Mouse (Mus musculus) heart, postnatal 10 days (tissue): ENCODE measurements around the gene Ulk4. TPM values are rescaled to one million over a fixed set of nuclear protein-coding genes. Genes with fewer than 3 reads are reported as not detected.

ENCODE experiments used
- DNase-seq, 2 experiments: peaks; one replicate each; pipeline ENCODE4 v3.0.0; 2021
- intact Hi-C: fragments of 180-260 bp; cut with DNase I; formaldehyde crosslinking; loops from one replicate; pipeline ENCODE4 v1.15.1; 2025
- total RNA-seq, 2 experiments: library from RNA; stranded (reverse); gene quantifications; 2 replicates each; pipeline ENCODE4 v1.2.3; 2021

Ulk4 gene
- total RNA-seq, 2 experiments from 2014 or later: 0.74 to 1.4 TPM

- no peak for DNase-seq
- intact Hi-C loops: no loop called here
Measured at GRCm38 (mm10) chr9:121271149-121271548, 5.8 kb downstream of the Ulk4 start.

DNA sequence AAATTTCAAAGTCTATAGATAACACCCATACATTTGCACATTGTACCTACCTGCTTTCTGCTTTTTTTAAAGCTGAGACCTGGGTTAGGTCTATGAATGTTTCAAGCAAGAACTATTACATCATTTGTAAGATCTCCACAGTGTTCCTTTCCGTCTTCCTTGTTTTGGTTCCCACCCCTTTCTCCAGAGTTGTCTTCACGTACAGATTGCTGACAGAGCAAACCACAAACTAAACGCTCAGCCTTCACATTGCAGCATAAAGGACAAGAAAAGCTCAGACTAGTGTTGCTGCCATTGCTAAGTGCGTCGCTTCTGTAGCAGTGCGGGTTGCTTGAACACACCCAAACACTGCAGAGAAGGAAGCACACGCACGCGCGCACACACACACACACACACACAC, 11.7 kb downstream of the Ulk4 start:
- intact Hi-C loops: no loop called here
- DNase-seq: no peak

GRCm38 (mm10) chr9:121257106-121257505, 19.9 kb downstream of the Ulk4 start:
- intact Hi-C loops: no loop called here
- DNase-seq: no peak

GRCm38 (mm10) chr9:121254761-121255160, 22.2 kb downstream of the Ulk4 start:
- intact Hi-C loops: no loop called here

DNA sequence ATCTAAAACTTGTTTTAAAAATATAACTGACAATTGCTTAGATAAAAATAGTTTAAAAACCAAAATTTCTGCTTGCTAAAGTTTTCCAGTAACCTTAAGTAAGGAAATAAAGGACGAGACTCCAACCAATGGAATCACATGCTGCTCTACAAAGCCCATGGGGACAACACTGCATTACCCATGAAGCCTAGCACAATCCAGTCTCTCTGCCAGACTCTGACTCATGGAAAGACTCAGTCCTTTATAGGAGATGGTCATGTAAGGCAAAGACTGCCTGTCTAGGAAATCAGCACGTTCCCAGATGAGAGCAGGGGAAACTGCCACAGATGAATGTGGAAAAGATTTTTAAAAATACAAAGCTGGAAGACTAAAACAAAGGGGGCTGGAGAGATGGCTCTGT, 23.0 kb downstream of the Ulk4 start:
- peak; percentile 76 to 77 for DNase-seq

More at GRCm38 (mm10) chr9:121254761-121255160, 22.2 kb downstream of the Ulk4 start:
- DNase-seq: no peak

DNA sequence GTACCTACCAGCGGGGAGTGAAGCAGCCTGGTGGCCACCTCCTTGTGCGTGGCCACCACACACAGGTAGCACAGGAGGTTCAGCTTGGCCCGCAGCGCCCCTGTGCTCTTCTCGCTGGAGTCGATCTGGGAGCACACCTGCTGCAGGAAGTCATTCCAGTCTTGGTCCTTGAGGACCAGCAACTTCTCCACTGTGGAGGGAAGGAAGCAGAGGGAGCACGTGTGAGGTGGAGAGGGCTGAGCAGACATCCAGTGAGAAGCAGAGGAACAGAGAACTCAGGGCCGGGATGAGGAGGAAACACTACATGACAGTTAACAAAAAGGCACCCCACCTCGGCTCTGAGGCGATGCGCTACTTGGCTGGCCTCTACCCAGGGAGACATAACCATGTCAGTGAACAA, 26.1 kb downstream of the Ulk4 start:
- DNase-seq: peak in 1 of 2 experiments; percentile 1
- intact Hi-C loops: no loop called here

More for the DNA sequence above, 23.0 kb downstream of the Ulk4 start:
- intact Hi-C loops: no loop called here

- peak in 1 of 2 experiments; percentile 15 for DNase-seq
- intact Hi-C loops: loop anchor here (5.0 kb wide), 2 partner anchors 227 to 427 kb away; no protein-coding TSS in a partner anchor
Measured at GRCm38 (mm10) chr9:121249805-121250204, 27.2 kb downstream of the Ulk4 start.

DNA sequence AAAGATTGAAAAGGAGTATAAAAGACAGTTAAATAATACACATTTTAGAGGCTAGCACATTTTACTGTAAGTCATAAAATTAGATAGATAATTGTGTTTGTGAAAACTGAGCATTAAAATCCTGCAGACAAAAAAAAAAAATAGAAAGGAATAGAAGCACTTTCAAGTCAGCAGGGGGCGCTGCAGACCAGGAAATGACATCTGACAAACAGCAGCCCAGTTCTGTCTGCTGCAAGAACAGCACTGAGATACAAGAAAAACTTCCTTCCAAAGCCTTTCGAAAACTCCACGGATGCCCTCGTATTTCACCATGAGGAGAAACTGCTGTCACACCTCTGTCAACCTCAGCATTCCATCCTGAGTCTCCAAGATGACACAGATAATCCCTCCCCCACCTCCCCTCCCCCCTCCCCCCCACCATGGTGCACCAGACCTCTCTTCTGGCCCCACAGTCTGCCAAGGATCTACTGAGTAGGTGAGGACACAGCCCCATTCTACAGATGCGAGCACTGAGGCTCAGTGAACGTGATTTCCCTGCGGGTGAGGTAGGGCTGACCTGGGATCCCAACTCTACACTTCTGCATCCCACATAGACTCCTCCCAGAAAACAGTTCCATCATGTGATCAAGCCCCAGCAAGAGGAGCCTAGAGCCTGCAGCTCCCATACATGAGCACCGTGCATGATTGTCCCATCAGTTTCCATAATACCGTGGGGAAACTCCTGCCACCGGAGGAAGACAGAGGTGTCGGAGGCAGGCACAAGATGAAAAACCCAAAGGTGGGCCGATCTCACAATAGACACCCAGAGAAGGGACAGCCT, 28.8 kb downstream of the Ulk4 start:
- DNase-seq: peak; percentile 87 to 94
- intact Hi-C loops: loop anchor here (1.0 to 5.0 kb wide), 4 partner anchors 126 to 429 kb away; no protein-coding TSS in a partner anchor

DNA sequence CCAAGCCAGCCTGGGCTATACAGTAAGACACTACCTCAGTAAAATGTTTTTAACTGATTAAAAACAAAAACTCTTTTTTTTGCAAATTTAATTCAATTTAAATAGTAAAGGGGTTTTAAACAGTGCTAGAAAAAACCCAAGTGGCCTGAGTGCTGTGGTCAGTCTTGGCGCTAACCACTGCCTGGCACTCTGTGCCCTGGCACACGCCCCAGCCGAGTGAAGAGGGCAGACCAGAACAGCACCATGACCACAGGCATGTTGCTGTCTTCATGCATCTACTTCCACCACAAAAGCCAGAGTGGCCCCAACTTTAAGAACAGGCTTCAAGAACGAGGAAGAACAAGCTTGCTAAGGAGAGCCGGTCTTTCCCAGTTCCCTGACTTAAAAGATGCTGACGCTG, 29.9 kb downstream of the Ulk4 start:
- DNase-seq: peak in 1 of 2 experiments; percentile 0
- intact Hi-C loops: loop anchor here (5.0 kb wide), 2 partner anchors 230 to 430 kb away; no protein-coding TSS in a partner anchor

DNA sequence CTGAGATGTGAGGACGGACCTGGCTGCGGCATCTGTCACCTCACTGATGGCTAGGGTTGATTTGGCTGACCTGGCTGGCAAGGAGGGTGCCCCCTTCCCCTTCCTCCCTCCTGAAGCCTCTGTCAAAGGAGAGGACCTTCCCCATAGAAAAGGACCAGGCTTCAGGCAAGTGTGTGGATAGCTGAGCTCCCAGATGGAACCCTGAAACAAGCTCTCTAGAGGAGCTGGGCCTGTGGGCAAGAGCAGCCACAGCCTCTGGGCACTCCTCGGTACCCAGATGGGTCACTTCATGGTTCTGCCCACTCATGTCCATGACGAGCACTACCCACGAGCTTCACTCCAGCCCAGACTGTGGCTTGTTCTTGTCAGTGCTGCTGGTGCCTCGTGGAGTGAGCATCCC, 34.7 kb downstream of the Ulk4 start:
- DNase-seq: no peak
- intact Hi-C loops: loop anchor here (5.0 kb wide), 1 partner anchor 655 kb away; no protein-coding TSS in a partner anchor

GRCm38 (mm10) chr9:121241806-121242205, 35.2 kb downstream of the Ulk4 start:
- intact Hi-C loops: loop anchor here (2.0 to 5.0 kb wide), 3 partner anchors 79 to 655 kb away; no protein-coding TSS in a partner anchor

GRCm38 (mm10) chr9:121241366-121241765, 35.6 kb downstream of the Ulk4 start:
- intact Hi-C loops: loop anchor here (2.0 to 5.0 kb wide), 3 partner anchors 79 to 654 kb away; no protein-coding TSS in a partner anchor
- DNase-seq: peak in 1 of 2 experiments; percentile 0

More at GRCm38 (mm10) chr9:121241806-121242205, 35.2 kb downstream of the Ulk4 start:
- DNase-seq: peak in 1 of 2 experiments; percentile 14

DNA sequence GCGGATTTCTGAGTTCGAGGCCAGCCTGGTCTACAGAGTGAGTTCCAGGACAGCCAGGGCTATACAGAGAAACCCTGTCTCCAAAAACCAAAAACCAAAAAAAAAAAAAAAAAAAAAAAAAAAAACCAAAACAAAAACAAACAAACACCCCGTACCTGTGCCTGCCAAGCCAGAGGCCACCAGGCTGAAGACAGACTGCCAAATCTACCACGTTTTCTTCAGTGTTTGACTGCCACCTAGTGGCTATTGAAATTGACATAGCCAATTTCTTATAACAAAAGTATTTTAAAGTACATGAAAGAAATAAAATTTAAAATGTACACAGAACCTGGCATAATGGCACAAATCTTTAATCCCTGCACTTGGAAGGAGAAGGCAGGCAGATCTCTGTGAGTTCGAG, 36.8 kb downstream of the Ulk4 start:
- peak; percentile 64 to 77 for DNase-seq
- intact Hi-C loops: loop anchor here (2.0 to 5.0 kb wide), 3 partner anchors 77 to 653 kb away; no protein-coding TSS in a partner anchor

GRCm38 (mm10) chr9:121239571-121239970, 37.4 kb downstream of the Ulk4 start:
- intact Hi-C loops: no loop called here
- peak in 1 of 2 experiments; percentile 0 for DNase-seq

DNA sequence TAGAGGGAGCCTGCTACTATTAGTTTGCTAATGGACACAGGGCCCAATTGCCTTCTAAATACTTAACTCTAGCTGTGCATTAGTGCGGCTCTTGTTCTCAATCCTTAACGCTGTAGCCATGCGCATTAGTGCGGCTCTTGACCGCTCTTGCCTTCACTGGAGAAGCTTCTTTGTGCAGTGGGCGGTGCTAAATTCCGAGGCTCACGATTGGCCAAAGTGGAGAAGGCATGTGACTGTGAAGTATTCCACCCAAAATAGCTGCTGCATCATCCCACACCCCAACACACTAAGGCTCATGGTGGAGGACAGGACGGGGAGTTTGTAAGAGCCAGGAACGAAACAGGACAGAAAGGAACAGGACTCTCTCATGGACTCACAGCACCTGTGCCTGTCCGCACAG, 58.4 kb downstream of the Ulk4 start:
- peak in 1 of 2 experiments; percentile 17 for DNase-seq
- intact Hi-C loops: loop anchor here (5.0 kb wide), 1 partner anchor 636 kb away; no protein-coding TSS in a partner anchor

- intact Hi-C loops: loop anchor here (5.0 kb wide), 1 partner anchor 636 kb away; no protein-coding TSS in a partner anchor
- no peak for DNase-seq
Measured at GRCm38 (mm10) chr9:121218230-121218629, 58.8 kb downstream of the Ulk4 start.

DNA sequence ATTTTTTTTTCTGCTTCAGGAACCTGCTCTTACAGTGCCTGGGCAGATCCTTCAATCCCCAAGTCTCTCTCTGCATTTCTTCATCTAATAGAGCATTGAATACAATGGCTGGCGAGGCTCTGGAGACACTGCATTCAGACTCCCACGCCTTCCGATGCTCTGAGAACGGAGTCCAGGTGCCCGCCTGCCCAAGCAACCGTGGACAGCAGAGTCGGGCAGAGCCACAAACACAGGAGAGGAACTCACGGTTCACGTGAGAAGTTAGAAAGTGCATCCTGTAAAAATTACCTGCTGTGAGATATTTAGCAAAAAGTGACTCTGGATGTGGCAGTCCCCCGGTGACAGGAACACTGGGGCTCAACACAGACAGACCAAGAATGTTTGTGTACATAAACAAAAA, 59.3 kb downstream of the Ulk4 start:
- intact Hi-C loops: loop anchor here (5.0 kb wide), 1 partner anchor 635 kb away; no protein-coding TSS in a partner anchor
- no peak for DNase-seq

GRCm38 (mm10) chr9:121216536-121217320, 60.3 kb downstream of the Ulk4 start:
- intact Hi-C loops: loop anchor here (5.0 kb wide), 1 partner anchor 634 kb away; no protein-coding TSS in a partner anchor
- no peak for DNase-seq

DNA sequence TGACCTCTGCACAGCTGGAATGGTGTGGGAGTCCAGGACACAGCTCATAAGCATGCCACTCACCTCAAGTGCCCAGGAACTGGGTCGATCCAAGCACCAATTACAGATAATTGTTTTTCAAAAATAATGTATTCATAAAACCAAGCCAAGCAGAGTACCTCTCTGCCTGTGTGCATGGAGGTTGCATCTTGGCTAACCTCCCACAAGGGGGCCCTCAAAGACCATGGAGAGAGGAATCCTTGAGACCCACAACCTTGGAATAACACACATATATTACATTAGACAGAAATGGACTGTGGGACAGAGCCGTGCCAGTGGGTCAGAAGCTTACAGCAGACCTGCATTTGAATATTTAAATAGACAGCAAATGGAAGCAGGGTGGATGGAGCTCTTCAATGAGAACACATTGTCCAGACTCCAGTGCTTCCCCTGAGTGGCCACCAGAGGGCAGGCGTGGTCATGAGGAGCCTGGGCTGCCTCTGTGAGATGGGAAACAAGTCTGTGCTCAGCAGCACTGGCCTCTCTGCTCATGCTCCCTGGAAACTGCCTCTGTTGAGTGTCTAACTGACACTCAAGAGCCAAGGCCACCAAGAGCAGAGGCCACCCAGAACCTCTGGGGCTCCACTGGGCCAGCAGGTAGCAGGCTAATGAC, 61.5 kb downstream of the Ulk4 start:
- intact Hi-C loops: loop anchor here (2.0 to 5.0 kb wide), 2 partner anchors 613 to 633 kb away; no protein-coding TSS in a partner anchor
- DNase-seq: peak; percentile 71 to 81

GRCm38 (mm10) chr9:121212322-121212721, 64.7 kb downstream of the Ulk4 start:
- no peak for DNase-seq
- intact Hi-C loops: no loop called here
